Mouse (Mus musculus) retina, embryonic 14.5 days (tissue): Measurements from ENCODE around the gene Jade2.
"Not testable (repeated sequence)": the region's sequence is repeated elsewhere in the genome, so short reads cannot be mapped to it uniquely, and the experiment has no call there.

Experiments
- DNase-seq: peaks from one replicate; pipeline ENCODE4 v3.0.0-alpha.2; 2015; ENCODE audit warnings: low spot score

Gene Jade2

DNA sequence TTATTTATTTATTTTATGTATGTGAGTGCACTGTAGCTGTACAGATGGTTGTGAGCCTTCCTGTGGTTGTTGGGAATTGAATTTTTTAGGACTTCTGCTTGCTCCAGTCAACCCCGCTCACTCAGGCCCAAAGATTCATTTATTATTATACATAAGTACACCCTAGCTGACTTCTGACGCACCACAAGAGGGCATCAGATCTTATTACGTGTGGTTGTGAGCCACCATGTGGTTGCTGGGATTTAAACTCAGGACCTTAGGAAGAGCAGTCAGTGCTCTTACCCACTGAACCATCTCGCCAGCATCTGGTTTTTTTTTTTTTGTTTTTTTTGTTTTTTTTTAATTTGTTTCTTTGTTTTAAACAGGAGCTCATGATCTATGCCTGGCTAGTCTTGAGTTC lies 67.7 kb downstream of the Jade2 start:
- not testable (repeated sequence) for DNase-seq

DNA sequence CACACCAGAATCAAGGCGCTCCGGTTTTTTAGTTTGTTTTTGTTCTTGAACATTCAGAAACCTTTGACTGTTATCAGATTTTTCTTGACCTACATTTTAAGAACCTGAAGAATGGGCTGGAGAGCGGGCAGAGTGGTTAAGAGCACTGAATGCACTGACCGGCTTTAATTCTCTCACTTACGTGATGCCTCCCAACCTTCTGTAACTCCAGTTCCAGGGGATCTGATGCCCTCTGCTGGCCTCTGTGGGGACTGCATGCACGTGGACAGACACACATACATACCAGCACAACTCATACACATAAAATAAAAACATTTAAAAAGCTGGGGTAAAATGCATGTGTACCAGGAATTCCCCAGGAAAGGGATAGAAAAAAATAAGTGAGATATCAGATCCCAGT lies 71.5 kb downstream of the Jade2 start:
- peak; percentile 54 for DNase-seq

DNA sequence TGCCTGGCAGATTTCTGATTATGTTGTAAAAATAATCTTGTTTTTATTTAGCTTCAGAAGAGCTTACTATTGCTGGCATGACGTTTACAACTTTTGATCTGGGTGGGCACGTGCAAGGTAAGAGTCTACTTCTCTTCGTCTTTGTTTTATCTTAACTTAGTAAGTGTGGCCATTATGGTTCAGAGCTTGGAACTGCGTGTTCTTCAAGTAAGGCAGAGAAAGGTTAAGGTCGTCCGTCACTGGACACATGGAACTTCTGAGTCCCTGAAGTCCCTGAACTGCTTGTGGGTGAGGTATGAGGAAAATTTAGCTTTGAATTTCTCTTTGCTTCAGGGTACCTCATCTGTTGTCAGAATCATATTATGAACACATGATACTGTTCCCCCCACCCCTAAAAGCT lies 74.7 kb downstream of the Jade2 start:
- DNase-seq, result no peak

DNA sequence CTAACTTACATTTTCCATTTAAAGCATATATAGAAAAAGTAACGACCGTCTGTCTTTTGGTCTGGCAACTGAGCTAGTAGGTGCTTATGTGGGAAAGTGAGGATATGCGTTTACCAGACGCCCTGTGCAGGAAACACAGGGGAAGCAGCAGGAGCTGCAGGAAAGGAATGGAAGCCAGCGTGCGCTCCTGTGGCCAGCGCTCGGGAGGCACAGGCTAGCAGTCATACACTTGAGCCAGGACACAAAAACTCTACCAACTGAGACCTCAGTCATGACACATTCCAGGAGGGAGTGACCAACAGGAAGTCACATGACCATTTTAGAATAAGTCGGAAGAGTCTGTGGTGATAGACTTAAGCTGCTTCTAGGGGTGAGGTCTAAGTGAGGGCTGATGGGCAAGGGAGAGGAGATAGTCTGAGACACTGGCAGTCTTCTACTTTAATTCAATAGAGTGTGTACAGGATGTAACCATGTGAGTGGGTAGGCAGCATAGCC lies 76.6 kb downstream of the Jade2 start:
- no peak for DNase-seq

DNA sequence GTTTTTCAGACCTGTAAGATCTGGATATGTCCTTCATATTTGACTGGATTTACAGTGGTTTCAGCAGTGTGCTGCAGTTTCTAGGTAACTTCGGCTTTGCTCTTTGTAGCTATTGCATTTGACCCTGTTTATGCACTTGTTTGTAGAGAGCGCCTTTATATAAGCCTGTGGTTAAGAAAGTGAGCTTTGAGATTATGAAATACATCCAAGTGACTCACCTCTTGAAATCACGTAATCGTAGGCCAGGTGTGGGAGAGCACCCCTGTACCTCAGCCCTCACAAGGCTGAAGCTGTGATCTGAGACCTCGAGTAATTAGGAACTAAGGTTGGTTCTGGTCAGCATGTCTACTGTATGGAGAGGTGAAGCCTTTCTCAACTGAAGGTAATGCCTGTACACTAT lies 80.0 kb downstream of the Jade2 start:
- DNase-seq, result no peak

DNA sequence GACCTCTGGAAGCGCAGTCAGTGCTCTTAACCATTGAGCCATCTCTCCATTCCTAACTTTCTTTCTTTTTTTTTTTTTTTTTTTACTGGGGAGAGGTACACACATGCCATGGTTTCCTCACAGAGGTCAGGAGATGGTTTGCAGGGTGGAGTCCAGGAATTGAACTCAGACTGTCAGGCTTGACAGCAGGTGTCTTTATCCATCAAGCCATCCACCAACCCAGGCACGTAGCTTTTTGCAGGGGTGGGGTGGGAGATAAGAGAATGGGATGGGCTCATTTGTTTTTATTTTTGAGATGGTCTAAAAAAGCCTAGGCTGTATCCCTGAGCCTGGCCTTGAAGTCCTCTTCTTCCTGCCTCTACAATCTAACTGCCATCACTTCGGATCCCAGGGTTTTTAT lies 81.9 kb downstream of the Jade2 start:
- DNase-seq, result no peak

DNA sequence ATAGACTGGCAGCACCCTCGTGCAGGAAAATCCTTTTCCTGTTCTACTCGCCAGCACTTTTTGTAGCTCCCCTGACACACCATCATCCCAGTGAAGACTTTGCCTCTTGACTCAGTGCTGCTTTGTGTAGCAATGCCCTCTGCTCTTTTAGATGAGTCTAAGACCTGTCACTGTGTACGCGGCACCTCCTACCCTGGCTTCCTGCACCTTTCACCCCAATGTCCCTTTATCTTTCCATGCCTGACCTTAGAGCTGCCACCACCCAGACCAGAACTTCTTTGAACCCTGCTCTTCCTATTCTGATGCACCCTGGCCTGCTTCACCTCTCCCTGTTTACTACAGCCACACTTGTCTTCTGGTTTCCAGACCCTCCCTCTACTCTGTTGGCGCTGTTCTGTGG lies 89.2 kb downstream of the Jade2 start:
- DNase-seq, result no peak

DNA sequence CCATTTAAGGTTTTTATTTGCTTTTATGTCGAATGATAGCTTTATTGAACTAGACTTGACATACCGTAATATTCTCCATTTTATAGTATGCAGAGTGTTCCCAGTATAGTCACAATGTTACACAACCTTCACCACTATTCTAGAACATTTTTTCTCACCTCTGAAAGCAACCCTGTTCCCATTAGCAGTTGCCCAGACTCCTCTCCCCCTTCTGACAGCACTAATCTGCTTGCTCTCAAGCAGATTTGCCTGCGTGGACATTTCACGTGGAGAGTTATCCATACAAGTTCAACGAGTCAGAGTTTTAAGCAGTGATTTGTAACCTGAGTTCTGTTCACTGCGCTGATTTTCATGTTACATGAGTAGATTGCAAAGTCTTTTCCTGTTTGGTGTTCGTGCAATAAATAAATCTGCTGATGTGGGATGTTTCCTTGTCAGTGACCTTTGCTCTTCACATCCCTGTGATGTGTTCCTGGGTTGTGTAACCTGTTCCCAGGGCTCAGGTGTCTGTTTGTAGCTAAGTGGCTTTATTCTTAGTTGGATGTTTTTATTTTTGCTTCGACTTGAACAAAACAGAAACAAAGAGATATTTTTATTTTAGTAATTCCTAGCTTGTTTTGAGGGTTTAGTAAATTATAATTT lies 89.8 kb downstream of the Jade2 start:
- DNase-seq, result no peak

DNA sequence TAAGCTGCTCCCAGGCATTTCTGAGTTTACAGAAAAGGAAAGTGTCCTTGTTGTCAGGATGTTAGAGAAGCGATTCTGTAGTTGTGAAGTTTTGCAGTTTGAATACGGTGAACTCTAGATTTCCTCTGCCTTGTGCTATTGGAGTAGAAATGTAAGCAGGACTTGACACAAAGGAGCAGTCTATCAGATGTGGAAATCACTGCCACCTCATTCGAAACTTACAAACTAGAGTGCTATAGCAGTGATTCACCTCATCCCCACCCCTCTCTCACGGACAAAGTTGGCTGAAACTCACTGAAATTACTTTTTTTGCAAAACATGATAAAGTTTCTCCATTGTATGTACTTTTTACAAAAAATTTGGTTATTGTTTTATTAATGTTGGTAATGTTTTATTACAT lies 92.6 kb downstream of the Jade2 start:
- DNase-seq, result no peak

DNA sequence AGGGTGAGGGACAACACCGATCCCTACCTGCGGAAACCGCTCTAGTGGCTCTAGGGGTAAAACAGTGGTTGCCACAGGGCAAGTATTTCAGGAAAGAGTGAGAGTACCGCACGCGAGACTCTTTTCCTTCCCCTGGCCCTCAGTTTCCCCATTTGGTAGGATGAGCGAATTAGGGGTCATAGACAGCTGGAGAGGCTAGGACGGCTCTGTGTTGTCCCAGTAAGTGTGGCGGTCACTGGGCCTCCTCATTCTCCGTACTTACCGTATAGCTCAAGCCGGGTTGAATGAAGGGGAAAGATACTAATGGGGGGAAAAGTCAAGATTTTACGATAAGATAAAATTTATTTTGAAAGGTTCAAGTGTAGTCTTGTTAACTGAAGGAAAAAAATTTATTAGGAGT lies 93.5 kb downstream of the Jade2 start:
- no peak for DNase-seq
